Mouse (Mus musculus) thymus, postnatal 0 days (tissue): ENCODE measurements around the gene Bmx. TPM values are rescaled to one million over a fixed set of nuclear protein-coding genes. Genes with fewer than 3 reads are reported as not detected.

ENCODE experiments used
- DNase-seq: peaks from one replicate; pipeline ENCODE4 v3.0.0-alpha.2; 2015; ENCODE audit warnings: low spot score
- polyA plus RNA-seq: library from polyadenylated mRNA; unstranded; fragments of >200 nt; fragmentation: Nextera tagmentation; extraction: Ambion mirVana; gene quantifications from 2 replicates; pipeline ENCODE4 v1.2.1, GENCODE M21; 2015

Gene Bmx
- polyA plus RNA-seq = 0.39 and 0.72 TPM in 2 replicates

DNA sequence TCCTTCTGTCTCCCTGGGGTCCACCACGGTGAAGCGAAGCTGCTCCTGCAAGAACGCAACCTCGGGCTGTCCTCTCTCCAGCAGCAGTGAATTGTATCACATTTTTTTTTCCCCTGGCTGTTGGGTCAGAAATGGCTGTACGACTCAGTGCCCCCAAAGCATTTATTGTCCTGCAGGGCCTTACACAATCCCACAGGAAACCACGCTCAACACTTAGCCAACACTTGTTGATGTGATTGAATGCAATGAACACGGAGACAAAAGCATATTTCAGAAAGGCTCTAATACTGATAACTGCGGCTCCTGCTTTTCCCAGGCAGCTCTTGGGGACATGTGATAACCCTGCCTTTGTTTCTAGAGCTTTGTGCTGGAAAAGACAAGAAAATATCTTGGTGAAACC is at the start of gene Bmx:
Gene Bmx, minus strand, starts transcription at position 137 of the 400 bp plus-strand sequence.
- DNase-seq = no peak

DNA sequence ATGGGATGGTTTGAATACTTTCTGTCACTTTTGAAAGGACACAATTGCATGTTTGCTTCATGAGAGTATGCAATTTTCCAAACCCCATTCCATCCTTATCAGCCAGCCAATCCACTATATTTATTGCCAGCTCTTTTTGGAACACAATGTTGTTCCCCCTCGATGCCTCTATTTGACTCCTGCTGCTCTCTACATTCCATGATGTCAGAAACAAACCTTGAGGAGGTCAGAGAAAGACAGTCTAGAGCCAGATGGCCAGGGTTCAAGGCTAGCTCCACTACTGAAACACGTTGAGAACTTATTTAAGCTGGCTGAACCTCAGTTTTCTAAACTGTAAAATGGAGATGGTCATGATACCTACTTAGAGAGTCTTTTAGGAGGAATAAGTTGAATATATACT is 48.3 kb upstream of the Bmx start:
- DNase-seq = no peak

GRCm38 (mm10) chrX:164291147-164291546 is 33.2 kb upstream of the Bmx start:
- no peak for DNase-seq

GRCm38 (mm10) chrX:164287077-164287476 is 29.1 kb upstream of the Bmx start:
- DNase-seq = peak; percentile 3

GRCm38 (mm10) chrX:164283808-164284207 is 25.8 kb upstream of the Bmx start:
- DNase-seq = no peak

- DNase-seq = no peak
These were observed 23.1 kb upstream of the Bmx start for GRCm38 (mm10) chrX:164280918-164281647.

DNA sequence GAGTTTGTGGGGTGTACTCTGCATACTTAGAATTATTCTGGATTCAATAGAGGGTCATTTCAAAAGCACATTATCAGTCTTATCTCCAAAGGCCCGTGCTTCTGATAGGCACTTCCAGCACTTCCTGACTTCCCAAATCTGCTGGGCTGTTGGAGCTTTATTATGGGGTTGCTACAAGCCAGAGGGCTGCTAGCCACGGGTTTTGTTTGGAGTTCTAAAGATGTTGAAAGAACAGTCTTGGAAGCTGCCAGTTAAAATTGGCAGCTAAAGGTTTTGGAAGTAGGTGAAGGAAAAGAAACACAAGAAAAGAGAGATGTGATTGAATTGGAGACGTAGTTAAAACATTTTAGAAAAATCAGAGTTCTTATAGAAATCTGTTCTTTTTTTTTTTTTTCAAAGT is 17.5 kb upstream of the Bmx start:
- DNase-seq = no peak

DNA sequence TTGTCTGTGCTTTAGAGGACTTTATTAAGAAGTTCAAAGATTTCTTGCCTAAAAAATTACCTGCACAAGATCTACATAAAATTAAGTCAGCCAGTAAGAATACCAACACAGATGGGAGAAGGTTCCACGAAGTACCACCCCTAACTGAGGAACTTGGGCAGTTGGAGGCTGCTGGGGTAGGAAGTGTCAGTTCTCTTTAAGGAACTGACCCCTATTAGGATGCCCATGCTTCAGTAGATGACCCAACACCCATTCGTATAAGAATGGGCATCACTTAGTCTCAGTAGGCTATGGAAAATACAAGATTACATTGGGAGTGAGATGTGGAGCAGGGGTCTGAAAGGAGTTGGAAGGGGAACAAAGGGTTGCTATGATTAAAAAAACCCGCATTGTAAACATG is 12.6 kb upstream of the Bmx start:
- DNase-seq = no peak

DNA sequence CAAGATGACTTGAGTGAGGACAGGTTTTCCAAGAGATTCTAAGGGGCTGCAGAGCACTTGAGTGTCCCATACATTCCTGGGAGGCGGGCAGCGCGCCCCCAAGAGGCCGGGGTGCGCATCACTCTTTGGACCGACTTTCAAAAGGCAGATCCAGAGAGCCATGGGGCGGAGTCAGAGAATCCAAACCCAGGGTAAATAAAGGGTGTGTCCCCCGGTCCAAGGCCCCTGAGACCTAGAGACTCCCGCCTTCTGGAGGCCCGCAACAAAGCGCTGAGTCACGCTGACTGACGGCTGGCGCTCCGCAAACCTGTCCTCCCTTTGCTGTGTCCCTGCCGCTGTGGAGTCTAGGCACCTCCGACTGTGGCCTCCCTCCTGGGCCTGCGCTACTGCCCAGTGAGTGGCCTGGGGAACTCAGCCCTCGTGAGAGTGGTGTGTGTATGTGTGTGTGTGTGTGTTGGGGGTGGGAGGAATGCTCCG is 11.3 kb upstream of the Bmx start, which contains the start of gene Pir:
Gene Pir, plus strand, starts transcription at position 87 of the 477 bp plus-strand sequence.
- peak; percentile 3 for DNase-seq

DNA sequence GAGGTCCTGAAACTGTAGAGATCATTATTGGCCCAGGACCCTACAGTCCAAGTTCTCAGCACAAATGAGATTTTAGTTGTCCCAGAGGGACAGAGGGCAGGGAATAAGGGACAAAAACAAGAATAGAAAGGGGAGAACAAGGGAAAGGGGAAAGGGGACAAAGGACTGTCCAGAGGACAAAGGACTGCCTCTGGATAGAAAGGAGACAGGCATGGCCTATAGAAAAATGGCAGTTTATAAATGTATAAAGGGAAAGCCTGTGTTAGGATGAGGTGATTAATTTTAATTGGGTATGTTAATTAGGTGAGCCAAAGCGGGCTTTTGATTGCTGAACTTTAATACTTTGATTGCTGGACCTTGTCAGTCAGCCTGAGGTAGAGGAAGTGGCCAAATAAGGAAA is 6.9 kb upstream of the Bmx start:
- DNase-seq = no peak

DNA sequence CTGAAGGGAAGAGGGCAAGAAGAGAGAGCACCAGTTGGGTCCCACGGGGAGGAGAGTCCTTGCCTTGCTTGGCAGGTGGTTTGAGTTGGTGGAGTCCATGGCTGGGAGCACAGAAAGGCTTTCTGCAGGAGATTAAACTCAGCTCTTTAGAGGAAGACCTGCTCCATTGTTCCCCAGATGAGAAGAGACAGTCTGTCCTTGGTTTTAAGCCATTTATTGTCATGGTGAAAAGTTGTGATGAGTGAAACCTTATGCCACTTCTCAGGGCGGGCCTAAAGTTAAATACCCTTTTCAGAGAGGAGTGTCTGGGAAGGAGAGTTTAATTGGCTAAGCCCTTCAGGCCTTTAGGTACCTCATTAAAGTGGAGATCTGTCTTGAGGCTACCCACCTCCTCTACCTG is 4.3 kb upstream of the Bmx start:
- DNase-seq = no peak

GRCm38 (mm10) chrX:164258662-164259061 is 669 bp upstream of the Bmx start:
- DNase-seq = no peak

GRCm38 (mm10) chrX:164256527-164256926 is 1.5 kb downstream of the Bmx start:
- no peak for DNase-seq

DNA sequence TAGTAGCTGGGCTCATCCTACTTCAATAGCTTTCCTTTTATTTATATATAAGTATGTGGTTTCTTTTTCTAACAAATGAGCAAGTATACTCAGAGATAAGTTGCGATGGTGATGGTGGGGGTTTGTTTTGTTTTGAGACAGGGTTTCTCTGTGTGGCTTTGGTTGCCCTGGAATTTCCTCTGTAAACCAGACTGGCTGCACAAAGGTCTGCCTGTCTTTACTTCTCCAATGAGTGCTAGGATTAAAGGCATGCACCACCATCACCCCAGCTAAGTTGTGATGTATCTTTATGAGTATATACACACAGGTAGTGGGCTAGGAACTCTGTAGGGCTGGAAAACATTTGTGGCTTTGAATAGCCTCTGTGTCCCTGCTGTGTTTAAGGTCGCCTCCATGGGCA is 11.3 kb downstream of the Bmx start:
- no peak for DNase-seq

DNA sequence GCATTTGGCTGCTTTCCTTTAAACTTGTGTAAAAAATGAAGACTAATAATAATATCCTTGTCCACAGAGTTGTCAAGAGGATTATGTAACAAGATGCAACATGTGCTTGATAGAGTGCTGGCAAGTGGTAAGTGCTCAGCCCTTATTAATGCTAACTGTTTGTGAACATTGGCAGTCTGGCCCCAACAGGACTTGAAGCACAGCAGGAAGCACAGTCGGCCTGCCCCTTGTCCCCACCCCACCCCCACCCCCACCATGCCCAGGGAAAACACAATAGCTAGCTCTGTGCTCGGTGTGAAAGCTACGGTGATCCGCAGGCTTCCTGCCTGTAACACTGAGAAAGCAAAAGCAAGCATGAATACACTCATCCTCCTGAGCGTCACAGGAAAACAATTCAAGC is 12.3 kb downstream of the Bmx start:
- no peak for DNase-seq

DNA sequence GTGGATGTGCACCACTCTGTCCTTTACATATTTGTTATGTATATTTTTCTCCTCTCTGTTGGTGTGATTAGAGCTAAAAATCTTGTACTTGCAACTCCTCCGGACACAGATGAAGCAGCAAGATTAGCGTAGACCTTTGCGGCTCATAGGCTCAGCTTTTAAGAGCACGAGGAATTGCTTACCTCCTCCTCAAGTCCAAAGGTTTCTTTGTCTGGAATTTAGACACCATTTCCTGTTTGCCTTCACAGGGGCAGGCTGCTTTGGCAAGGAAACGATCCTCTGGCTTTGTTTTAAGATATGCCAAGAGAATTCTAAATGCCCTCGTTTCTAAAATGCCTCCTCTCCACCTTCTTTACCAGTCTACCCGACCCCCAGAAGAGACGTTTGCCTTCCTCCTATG is 24.6 kb downstream of the Bmx start:
- no peak for DNase-seq

DNA sequence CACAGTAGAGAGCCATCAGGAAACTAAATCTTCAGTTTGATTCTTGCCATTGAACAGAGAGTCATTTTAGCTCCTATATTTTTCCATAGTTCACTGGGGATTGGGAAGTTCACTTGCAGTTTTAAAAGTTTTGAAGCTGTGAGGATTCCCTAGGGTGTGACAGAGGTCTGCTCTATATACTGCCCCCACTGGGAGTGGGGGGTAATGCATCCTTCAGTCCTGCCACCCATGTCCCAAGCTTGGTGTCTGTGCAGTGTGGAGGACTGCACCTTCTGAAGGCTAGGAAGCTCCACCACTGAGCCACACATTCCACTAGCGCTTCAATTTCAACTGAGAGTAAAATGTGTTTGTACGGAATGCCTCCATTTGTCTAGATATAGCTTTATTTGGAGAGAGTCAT is 36.0 kb downstream of the Bmx start:
- peak; percentile 22 for DNase-seq

GRCm38 (mm10) chrX:164200547-164200946 is 57.4 kb downstream of the Bmx start:
- no peak for DNase-seq

GRCm38 (mm10) chrX:164197679-164198078 is 60.3 kb downstream of the Bmx start:
- DNase-seq = no peak

- no peak for DNase-seq
These were observed 68.1 kb downstream of the Bmx start for GRCm38 (mm10) chrX:164189880-164190279.

DNA sequence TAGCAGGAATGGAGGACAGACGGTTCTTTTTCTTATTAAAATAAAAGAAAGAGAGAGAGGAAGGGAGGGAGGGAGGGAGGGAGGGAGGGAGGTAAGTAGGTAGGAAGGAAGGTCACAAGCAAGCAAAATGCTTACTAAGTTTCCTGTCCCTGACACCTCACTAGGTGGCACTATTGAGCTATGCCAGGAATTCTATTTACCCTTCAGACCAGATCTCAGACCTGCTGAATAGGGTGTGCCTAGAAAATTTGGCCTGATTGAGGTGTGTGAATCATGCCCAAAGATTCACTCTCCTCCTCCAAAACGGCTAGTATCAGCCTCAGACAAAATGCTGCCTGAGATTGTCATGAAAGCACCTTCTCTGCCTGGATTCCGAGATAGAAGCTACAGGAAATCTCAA is 74.1 kb downstream of the Bmx start:
- peak; percentile 54 for DNase-seq

GRCm38 (mm10) chrX:164179746-164180145 is 78.2 kb downstream of the Bmx start:
- DNase-seq = peak; percentile 31

DNA sequence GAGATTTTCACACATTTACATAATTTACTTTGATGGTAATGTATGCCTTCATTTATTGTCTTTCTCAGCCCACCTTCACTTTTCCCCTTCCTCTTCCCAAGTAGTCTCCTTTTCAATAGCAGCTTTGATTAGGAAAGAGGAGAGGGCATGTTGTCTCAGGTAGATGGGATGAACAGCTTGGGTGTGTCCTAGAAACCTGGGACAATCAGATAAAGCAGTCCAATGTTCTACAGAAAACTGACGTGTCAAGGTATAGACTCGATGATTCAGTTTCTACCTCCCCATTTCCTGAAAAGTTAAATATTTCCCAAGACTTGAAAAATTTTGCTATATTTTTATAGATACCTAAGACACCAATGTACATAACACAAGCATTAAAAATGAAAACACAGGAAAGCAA is 79.1 kb downstream of the Bmx start:
- no peak for DNase-seq
